Mouse (Mus musculus) T-helper 17 cell (primary cell): ENCODE results near the gene Car6.

Experiments used
- in situ Hi-C, 2 experiments: fragments of 300-600 bp; cut with MboI, MseI; formaldehyde crosslinking; loops; 1 replicate in 1 of 2; 2 replicates in 1 of 2; pipeline ENCODE4 v1.15.1; 2025; ENCODE audit warnings: high pct_unique_total_duplicates in 2 of 2

Gene Car6

GRCm38 (mm10) chr4:150230460-150231407, 29.6 kb upstream of the Car6 start:
- in situ Hi-C loops: loop anchor here in 1 of 2 experiments (10.0 to 25.0 kb wide), 2 partner anchors 684 to 1757 kb away; partner anchors contain the start of genes Park7, Phf13, Thap3 and Tnfrsf9

- in situ Hi-C loops: loop anchor here in 1 of 2 experiments (10.0 to 25.0 kb wide), 2 partner anchors 685 to 1757 kb away; partner anchors contain the start of genes Park7, Phf13, Thap3 and Tnfrsf9
Measured at GRCm38 (mm10) chr4:150229747-150230390, 28.7 kb upstream of the Car6 start.

GRCm38 (mm10) chr4:150228581-150229348, 27.6 kb upstream of the Car6 start:
- in situ Hi-C loops: loop anchor here in 1 of 2 experiments (25.0 kb wide), 1 partner anchor 1759 kb away; the partner anchor contains the start of genes Phf13 and Thap3

- in situ Hi-C loops: loop anchor here in 1 of 2 experiments (25.0 kb wide), 1 partner anchor 1760 kb away; the partner anchor contains the start of genes Phf13 and Thap3
Measured at GRCm38 (mm10) chr4:150226818-150227688, 25.9 kb upstream of the Car6 start.

GRCm38 (mm10) chr4:150225700-150226099, 24.6 kb upstream of the Car6 start:
- in situ Hi-C loops: loop anchor here in 1 of 2 experiments (25.0 kb wide), 1 partner anchor 1762 kb away; the partner anchor contains the start of genes Phf13 and Thap3

- in situ Hi-C loops: no loop called here
Measured at GRCm38 (mm10) chr4:150223830-150224229, 22.7 kb upstream of the Car6 start.

- in situ Hi-C loops: no loop called here
Measured at GRCm38 (mm10) chr4:150221017-150221640, 20.0 kb upstream of the Car6 start.

- in situ Hi-C loops: no loop called here
Measured at GRCm38 (mm10) chr4:150220584-150220983, 19.5 kb upstream of the Car6 start.

- in situ Hi-C loops: no loop called here
Measured at GRCm38 (mm10) chr4:150219501-150220292, 18.6 kb upstream of the Car6 start.

GRCm38 (mm10) chr4:150217935-150218334, 16.8 kb upstream of the Car6 start:
- in situ Hi-C loops: no loop called here

- in situ Hi-C loops: no loop called here
Measured at GRCm38 (mm10) chr4:150217042-150217554, 16.0 kb upstream of the Car6 start.

- in situ Hi-C loops: no loop called here
Measured at GRCm38 (mm10) chr4:150216423-150216822, 15.3 kb upstream of the Car6 start.

GRCm38 (mm10) chr4:150213910-150214309, 12.8 kb upstream of the Car6 start:
- in situ Hi-C loops: no loop called here

- in situ Hi-C loops: no loop called here
Measured at GRCm38 (mm10) chr4:150212553-150212971, 11.4 kb upstream of the Car6 start.

- in situ Hi-C loops: no loop called here
Measured at GRCm38 (mm10) chr4:150211930-150212552, 10.9 kb upstream of the Car6 start.

- in situ Hi-C loops: no loop called here
Measured at GRCm38 (mm10) chr4:150210306-150210705, 9.2 kb upstream of the Car6 start.

GRCm38 (mm10) chr4:150209751-150210150, 8.6 kb upstream of the Car6 start:
- in situ Hi-C loops: no loop called here

- in situ Hi-C loops: no loop called here
Measured at GRCm38 (mm10) chr4:150204877-150205276, 3.7 kb upstream of the Car6 start.
